Mouse (Mus musculus) right cerebral cortex, adult 18-20 months (tissue): ENCODE results near the gene Olfr938.

Experiments
- DNase-seq: peaks from one replicate; pipeline ENCODE4 v3.0.0; 2022; ENCODE audit warnings: mixed read lengths

Gene Olfr938

GRCm38 (mm10) chr9:39078787-39079186 is at the start of gene Olfr938:
Olfr938 (minus strand) TSS chr9:39078887.
- no peak for DNase-seq

DNA sequence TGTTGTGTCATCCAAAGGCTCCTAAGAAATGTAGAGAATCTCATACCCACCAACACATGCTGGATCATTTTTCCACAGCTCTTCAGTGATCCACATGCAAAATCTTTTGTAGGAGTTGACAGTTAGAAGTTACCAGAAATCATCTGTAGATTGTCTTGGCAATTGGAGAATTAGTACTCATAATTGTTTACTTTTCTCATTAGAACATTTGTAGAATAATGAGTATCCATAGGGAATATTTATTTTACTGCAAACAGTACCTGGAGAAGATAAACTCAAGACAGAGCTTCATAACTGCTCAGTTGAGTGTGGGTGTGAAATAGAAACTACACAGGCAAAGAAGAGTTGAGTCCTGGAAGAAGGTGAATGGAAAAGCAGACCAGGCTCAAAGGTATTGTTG is 49.1 kb upstream of the Olfr938 start, which contains the start of gene Olfr27:
Gene Olfr27 (plus strand): TSS at position 301 of the 400 bp plus-strand sequence.
- DNase-seq = no peak

DNA sequence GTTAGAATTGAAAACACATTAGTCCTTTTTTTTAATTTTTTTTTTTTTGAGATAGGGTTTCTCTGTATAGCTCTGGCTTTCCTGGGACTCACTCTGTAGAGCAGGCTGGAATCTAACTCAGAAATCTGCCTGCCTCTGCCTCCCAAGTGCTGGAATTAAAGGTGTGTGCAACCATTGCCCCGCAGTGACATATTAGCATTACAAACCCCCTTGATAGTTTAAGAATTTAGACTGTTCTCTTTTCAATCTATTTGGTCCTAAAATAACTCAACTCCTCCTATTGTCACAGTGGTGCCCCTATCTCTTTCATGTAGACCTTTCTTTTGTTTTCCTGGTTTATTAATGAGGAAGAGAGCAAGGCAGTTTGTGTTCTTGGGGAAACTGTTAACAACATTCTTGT is 48.6 kb upstream of the Olfr938 start:
- DNase-seq = no peak

GRCm38 (mm10) chr9:39064851-39065250 is 13.8 kb downstream of the Olfr938 start, which contains the start of gene Olfr937:
Olfr937 (minus strand) TSS chr9:39064951.
- DNase-seq = no peak
